8 mouse cellular contexts compared by ENCODE assay signal in genomic region chr8:123040110-123040650, GRCm38 (mm10). TPM values are rescaled to one million over a fixed set of nuclear protein-coding genes. Genes with fewer than 3 reads are reported as not detected.
DNase-seq lines count a peak whose midpoint lies in the region; ATAC-seq and TF ChIP-seq lines count a peak whose summit lies in the region.

No protein-coding gene starts in this region.

- no peak for ATAC-seq in embryonic facial prominence, embryonic 13.5 days (ENCODE audit: insufficient number of reproducible peaks, insufficient read depth, low FRiP score, low TSS enrichment, low read depth)
- ATAC-seq in kidney, embryonic 15.5 days (replicated peaks; ENCODE audit: low FRiP score) = no peak
- ATAC-seq in neural tube, embryonic 12.5 days (ENCODE audit: low FRiP score, low read depth) = no peak

- H3K9ac ChIP-seq in embryonic facial prominence, embryonic 13.5 days = peak overlapping the region; percentile 100; the same call in 1 of the 2 replicates
- H3K9ac ChIP-seq in kidney, embryonic 15.5 days = peak overlapping the region; percentile 100
- peak overlapping the region; percentile 99 for H3K9ac ChIP-seq in neural tube, embryonic 12.5 days

- H3K9me3 ChIP-seq in embryonic facial prominence, embryonic 13.5 days = no peaks in the 10 kb centered on the region
- no peaks in the 10 kb centered on the region for H3K9me3 ChIP-seq in kidney, embryonic 15.5 days (replicated peaks)
- H3K9me3 ChIP-seq in neural tube, embryonic 12.5 days = no peaks in the 10 kb centered on the region

- WGBS in lung, adult 2 months = 11% methylated on average over 4 of the region's 4 CpGs
- WGBS in embryonic facial prominence, embryonic 13.5 days = 11% methylated on average over 4 of the region's 4 CpGs
- WGBS in kidney, embryonic 15.5 days = 10% methylated on average over 4 of the region's 4 CpGs
- 6% methylated on average over 4 of the region's 4 CpGs for whole genome bisulfite sequencing in neural tube, embryonic 12.5 days

- H3K4me2 ChIP-seq in embryonic facial prominence, embryonic 13.5 days = peak overlapping the region; percentile 70
- H3K4me2 ChIP-seq in kidney, embryonic 15.5 days = peak overlapping the region; percentile 80
- H3K4me2 ChIP-seq in neural tube, embryonic 12.5 days (replicated peaks) = peak overlapping the region; percentile 79

- H3K4me1 ChIP-seq in lung, adult 2 months (ENCODE audit: control insufficient read depth, insufficient read depth, low read length) = peaks cover 28% of the 10 kb centered on the region
- peaks cover 42% of the 10 kb centered on the region for H3K4me1 ChIP-seq in embryonic facial prominence, embryonic 13.5 days
- H3K4me1 ChIP-seq in kidney, embryonic 15.5 days = peaks cover 54% of the 10 kb centered on the region
- H3K4me1 ChIP-seq in neural tube, embryonic 12.5 days = peaks cover 36% of the 10 kb centered on the region

- H3K27me3 ChIP-seq in embryonic facial prominence, embryonic 13.5 days = no peaks in the 10 kb centered on the region
- H3K27me3 ChIP-seq in kidney, embryonic 15.5 days = no peaks in the 10 kb centered on the region
- no peaks in the 10 kb centered on the region for H3K27me3 ChIP-seq in neural tube, embryonic 12.5 days (replicated peaks)

- no peak for TF ChIP-seq CTCF in lung, adult 2 months (IDR thresholded peaks at IDR 0.05; ENCODE audit: insufficient read depth, low read length)

- H3K4me3 ChIP-seq in lung, adult 2 months (replicated peaks; ENCODE audit: extremely low read depth, low read depth, low read length) = peak overlapping the region; percentile 26
- peak overlapping the region; percentile 100 for H3K4me3 ChIP-seq in embryonic facial prominence, embryonic 13.5 days
- peak overlapping the region; percentile 100 for H3K4me3 ChIP-seq in kidney, embryonic 15.5 days (replicated peaks)
- H3K4me3 ChIP-seq in neural tube, embryonic 12.5 days = peak overlapping the region; percentile 100

- no peak for DNase-seq in lung, adult 2 months
- DNase-seq in lung, postnatal 4 days = no peak
- DNase-seq in left cerebral cortex, postnatal 4 days = no peak
- DNase-seq in ovary, postnatal 10 days (ENCODE audit: low spot score) = no peak
- no peak for DNase-seq in gastrocnemius, postnatal 4 days (ENCODE audit: low spot score in 2 of 2)

- 0 out of 2 replicates have a peak overlapping the region, but pooled peaks have one; percentile 97 for H3K27ac ChIP-seq in embryonic facial prominence, embryonic 13.5 days
- peak overlapping the region; percentile 99 for H3K27ac ChIP-seq in kidney, embryonic 15.5 days
- H3K27ac ChIP-seq in neural tube, embryonic 12.5 days = no peak overlapping the region

- peaks cover 6% of the 10 kb centered on the region; the same call in 1 of the 2 replicates for H3K36me3 ChIP-seq in embryonic facial prominence, embryonic 13.5 days
- H3K36me3 ChIP-seq in kidney, embryonic 15.5 days = no peaks in the 10 kb centered on the region
- no peaks in the 10 kb centered on the region; the same call in 1 of the 2 replicates for H3K36me3 ChIP-seq in neural tube, embryonic 12.5 days

- intact Hi-C loops in left cerebral cortex, postnatal 4 days (cut with DNase I) = loop anchor here (5.0 kb wide), 1 partner anchor 133 kb away; no protein-coding TSS in a partner anchor

- TF ChIP-seq POLR2A in lung, adult 2 months (IDR thresholded peaks at IDR 0.05; ENCODE audit: borderline replicate concordance, extremely low read depth, low read depth, low read length) = no peak

RNA-seq across cellular contexts. Expression of gene Ankrd11, which starts 1.9 kb away (rescaled TPM):
- 48.7 and 67.5 TPM in 2 replicates for polyA plus RNA-seq in lung, adult 2 months (2012; rRNA removed)
- 40.9 and 44.1 TPM in 2 replicates for polyA plus RNA-seq in embryonic facial prominence, embryonic 13.5 days (2015; fragmentation: Nextera tagmentation; extraction: Ambion mirVana)
- polyA plus RNA-seq in kidney, embryonic 15.5 days (2015; fragmentation: Nextera tagmentation; extraction: Ambion mirVana) = 33.5 and 38.0 TPM in 2 replicates
- polyA plus RNA-seq in neural tube, embryonic 12.5 days (2016; fragmentation: Nextera tagmentation; extraction: Ambion mirVana) = 96.8 and 98.8 TPM in 2 replicates
- total RNA-seq in left cerebral cortex, postnatal 4 days (2021) = 100 to 1,000 TPM; 138 to 143 TPM
- 10 to 100 TPM; 81.1 to 92.9 TPM for total RNA-seq in gastrocnemius, postnatal 4 days (2021)

RNA-seq across cellular contexts. Expression of gene Spg7, which starts 22.6 kb away (rescaled TPM):
- 71.1 and 85.5 TPM in 2 replicates for polyA plus RNA-seq in lung, adult 2 months (2012; rRNA removed)
- 47.9 and 49.8 TPM in 2 replicates for polyA plus RNA-seq in embryonic facial prominence, embryonic 13.5 days (2015; fragmentation: Nextera tagmentation; extraction: Ambion mirVana)
- 48.9 and 52.5 TPM in 2 replicates for polyA plus RNA-seq in kidney, embryonic 15.5 days (2015; fragmentation: Nextera tagmentation; extraction: Ambion mirVana)
- polyA plus RNA-seq in neural tube, embryonic 12.5 days (2016; fragmentation: Nextera tagmentation; extraction: Ambion mirVana) = 60.0 and 61.0 TPM in 2 replicates
- total RNA-seq in left cerebral cortex, postnatal 4 days (2021) = 10 to 100 TPM; 73.8 to 79.7 TPM
- 10 to 100 TPM; 61.0 to 63.2 TPM for total RNA-seq in gastrocnemius, postnatal 4 days (2021)

Comparison
In these comparisons a context has a peak if more than half of its experiments do, and no peak if none do; other contexts are left out.
1. H3K4me3 ChIP-seq: peak in every context shown above with its lines; median percentile 100 in embryonic facial prominence, embryonic 13.5 days; 100 in kidney, embryonic 15.5 days; 100 in neural tube, embryonic 12.5 days; 26 in lung, adult 2 months.